Mouse (Mus musculus) spleen, postnatal 14 days (tissue): ENCODE data around the gene Klhl10.

Source experiments
- DNase-seq, 2 experiments: peaks; one replicate each; pipeline ENCODE4 v3.0.0; 2021 to 2022; ENCODE audit warnings: low spot score in 2 of 2

Gene Klhl10

DNA sequence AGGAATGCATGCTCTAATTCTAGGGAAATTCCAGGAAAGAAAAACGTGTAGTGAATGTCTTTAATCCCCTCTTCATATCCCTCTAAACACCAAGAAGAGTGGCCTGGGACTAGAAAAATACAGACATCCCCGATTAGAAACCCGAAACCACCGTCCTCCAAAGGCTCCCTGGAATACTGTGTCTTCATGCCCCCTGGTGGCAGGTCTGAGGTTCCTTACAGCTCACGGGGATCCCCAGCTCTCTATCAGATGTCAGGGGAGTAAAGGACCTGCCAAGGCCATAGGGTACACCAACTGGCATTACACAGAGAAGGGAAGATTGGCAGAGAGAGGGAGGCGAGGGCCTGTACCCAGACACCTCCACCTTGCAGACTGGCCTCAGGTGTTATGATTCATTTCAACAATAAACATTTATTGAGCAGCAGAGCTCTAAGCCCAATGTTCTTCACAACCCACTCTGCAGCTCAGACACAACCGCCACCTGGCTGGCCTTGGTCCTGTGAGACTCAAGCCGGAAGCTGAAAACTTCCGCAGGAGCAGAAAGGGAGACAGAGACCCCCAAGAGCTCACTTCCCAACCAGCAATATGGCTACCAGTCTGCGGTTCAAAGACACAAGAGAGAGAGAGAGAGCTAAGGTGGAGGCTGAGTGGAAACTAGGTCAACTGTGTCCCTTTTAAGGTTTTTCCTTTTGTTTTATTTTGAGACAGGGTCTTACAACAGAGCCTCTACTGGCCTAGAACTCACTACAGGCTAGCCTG, 33.5 kb upstream of the Klhl10 start:
- peak in 1 of 2 experiments; percentile 41 for DNase-seq

DNA sequence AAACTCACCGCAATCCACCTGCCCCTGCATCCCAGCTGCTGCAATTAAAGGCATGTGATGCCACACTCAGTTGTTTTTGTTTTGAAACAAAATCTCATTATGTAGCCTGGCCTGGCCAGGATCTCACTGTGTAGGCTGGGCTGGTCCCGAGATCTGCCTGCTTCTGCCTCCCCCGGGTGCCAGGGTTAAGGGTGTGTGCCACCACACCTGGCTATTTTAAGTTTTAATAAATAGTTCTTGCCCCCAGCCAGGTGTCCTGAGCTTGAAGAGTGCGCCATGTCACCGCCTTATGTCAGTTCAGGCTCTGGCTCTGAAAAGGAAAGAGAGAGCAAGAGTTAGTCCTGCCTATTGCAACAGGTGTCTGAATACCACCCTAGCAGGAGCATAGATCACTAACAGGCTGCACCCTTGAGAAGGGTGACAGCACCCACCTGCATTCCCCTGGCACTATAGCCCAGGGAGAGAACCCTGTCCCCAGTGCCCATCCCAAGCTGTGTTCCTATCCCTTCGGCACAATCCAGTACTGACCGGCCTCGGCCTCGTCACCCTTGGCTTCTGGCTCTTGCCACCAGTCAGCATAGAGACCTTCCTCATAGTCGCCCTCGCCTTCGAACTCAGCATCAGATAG, 32.8 kb upstream of the Klhl10 start:
- DNase-seq, result no peak

DNA sequence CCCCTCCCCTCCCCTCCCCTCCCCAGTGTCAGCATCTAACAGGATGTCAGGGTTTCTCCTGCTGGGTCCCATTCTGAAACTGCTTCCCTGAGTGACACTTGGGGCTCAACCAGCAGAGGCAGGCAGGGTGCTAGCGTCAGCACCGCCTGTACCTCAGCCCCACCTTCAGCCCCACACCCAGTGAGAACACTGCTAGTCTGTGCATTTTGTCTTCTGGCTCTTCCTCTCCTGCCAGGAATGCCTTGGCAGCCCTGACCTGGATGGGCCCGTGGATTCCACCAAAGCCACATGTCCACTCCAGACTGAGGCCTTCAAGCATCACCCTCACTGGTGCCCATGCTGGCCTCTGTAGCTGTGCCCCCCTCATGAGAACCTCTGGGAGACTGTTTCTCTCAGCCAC, 32.0 kb upstream of the Klhl10 start:
- DNase-seq, result no peak

- no peak for DNase-seq
Observed at GRCm38 (mm10) chr11:100411736-100412135, 30.0 kb upstream of the Klhl10 start.

- no peak for DNase-seq
Observed at GRCm38 (mm10) chr11:100413541-100413940, 28.2 kb upstream of the Klhl10 start.

DNA sequence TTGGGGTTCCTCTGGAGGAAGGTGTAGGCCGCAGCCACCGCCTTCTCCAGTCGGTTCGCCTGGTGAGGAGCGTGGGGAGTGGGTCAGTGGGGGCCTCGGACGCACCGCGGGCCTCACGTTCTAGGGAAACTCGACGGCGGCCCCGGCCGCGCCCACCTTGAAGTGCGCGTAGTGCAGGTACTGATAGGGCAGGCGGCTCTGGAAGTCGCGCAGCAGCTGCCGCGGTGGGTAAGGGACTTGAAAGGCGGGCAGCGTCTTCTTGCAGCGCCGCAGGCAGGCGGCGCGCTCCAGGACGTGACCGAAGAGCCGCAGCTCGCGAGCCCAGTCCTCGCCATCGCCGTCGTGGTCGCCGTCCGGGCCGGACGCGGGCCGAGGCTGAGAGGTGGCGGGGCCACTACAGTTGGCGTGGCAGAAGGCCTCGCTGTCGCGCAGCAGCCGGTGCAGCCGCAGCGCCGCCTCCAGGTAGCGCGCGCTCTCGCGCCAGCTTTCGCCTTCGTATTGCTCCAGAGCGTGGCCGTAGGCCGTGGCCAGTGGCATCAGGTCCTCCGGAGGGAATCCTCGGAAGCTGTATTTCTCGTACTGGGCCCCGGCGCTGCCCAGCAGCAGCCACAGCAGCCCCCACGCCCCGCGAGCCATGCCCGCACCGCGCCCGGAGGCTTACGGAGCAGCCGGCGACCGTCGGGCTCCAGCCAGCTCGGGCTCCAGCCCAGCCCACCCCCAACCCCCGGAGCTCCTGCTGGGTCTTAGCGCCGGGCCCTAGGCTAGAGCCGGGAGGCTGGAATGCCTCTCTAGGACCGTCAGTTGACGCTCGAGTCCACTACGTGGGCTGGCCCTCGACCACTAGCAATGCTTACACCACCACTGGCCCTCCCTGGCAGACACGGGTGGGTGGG, 27.4 kb upstream of the Klhl10 start, which contains the start of gene P3h4:
Gene P3h4, minus strand, starts transcription at position 816 of the 893 bp plus-strand sequence.
- DNase-seq, result peak in 1 of 2 experiments; percentile 31

- no peak for DNase-seq
Observed at GRCm38 (mm10) chr11:100414914-100415822, 26.5 kb upstream of the Klhl10 start, which contains the start of gene Fkbp10. TSS of gene Fkbp10 (plus strand) at chr11:100415697.

- no peak for DNase-seq
Observed at GRCm38 (mm10) chr11:100421537-100421936, 20.2 kb upstream of the Klhl10 start.

- no peak for DNase-seq
Observed at GRCm38 (mm10) chr11:100423836-100424235, 17.9 kb upstream of the Klhl10 start.

- peak; percentile 35 to 57 for DNase-seq
Observed at GRCm38 (mm10) chr11:100425851-100426250, 15.9 kb upstream of the Klhl10 start.

DNA sequence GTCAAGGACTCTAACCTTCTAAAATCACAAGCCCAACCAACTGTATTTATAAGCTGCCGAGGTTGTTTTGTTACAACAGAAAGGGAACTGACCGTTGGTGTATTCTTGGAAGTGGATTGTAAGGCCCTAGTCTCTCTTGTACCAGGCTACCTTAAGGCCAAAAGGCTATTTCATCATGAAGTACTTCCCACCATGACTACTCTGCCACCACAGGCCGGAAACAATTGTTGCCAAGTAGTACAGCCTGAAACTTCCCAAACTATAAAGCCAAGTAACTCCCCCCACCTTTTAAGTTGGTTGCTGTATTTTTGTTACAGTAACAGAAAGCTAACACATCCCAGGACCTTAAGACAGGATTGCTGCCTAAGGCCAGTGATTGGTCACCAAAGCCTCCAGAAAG, 14.9 kb upstream of the Klhl10 start:
- DNase-seq, result no peak

GRCm38 (mm10) chr11:100428612-100429199, 13.0 kb upstream of the Klhl10 start:
- DNase-seq, result no peak

GRCm38 (mm10) chr11:100430052-100430451, 11.7 kb upstream of the Klhl10 start:
- DNase-seq, result no peak

GRCm38 (mm10) chr11:100432002-100432401, 9.7 kb upstream of the Klhl10 start:
- DNase-seq, result no peak

DNA sequence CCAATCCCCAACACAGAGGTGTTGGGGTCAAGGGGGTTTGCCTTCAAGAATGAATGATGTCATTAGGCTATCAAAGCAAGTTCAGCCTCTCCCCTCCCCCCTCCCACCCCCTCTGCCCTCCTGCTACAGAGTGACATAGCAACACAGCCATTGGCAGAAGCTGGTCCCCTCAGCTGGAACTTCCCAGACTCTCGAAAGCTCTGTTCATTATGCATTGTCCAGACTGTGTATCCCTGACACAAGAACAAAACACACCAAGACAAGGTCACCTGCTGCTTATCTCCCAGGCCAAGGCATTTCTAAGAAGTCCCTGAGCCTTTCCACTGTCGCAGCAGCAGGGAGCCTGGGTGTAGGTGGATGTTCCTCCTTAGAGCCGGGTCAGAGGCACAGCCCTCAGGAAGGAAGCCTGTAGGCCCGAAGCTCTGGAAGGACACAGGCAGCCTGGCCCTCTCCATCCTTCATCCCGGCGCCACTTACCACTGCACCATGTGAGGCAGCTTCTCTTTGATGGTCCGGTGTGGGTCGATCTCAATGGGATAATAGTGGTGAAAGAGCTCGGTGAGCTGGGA, 6.0 kb upstream of the Klhl10 start:
- no peak for DNase-seq

DNA sequence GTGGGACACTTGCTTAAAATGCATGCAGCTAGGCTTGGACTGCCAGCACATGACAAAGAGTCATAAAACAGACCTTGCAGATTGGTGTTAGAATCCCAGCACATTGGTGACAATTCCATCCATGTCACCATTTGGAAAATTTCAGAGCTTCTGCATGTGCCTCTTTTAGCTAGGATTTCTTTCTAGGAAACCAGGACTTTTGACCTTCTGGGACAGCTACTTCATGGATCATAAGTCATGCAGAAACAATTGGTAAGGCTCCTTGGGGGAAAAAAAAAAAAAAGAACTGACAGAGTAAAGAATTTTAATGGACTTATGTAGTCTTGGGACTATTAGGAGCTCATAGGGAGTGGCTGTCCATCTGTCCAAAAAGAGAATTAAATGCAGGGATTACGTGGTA, 3.8 kb upstream of the Klhl10 start:
- no peak for DNase-seq

DNA sequence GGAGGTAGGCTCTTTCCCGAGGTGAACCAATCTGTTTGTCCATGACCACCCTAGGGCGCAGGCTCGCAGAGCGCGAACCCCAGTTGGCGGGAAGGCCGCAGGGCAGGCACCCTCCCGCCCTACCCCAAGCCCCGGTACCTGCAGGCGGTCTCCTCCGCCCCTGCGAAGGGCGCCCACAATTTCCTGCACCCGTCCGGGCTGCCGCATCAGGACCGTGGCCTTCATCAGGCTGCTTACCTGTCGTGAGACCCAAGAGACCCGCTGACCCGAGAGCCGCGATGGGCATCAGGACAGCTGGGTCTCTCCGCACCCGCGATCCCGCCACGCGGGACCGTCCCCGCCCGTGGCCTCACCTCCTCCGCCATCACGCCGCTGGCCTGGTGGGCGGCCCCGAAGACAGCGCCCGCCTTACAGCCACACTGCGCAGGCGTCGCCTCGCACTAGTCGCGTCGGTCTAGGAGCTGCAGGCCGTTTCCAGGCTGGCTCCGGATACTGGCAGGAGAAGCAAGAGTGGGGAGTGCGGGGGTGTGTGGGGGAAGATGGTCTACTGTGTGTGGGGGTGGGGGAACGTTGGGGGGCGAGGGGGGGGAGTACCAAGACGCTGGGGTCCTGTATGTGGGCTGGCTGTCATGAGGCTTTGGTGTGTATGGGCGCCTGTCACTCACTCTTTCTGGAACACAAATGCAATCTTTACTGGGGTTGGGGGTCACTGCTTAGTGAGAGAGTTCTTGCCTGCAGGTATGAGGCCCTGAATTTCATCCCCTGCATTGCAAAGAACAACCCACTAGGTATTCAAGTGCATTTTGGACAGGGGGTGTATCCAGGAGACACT, 810 bp upstream of the Klhl10 start:
- peak; percentile 63 to 75 for DNase-seq

DNA sequence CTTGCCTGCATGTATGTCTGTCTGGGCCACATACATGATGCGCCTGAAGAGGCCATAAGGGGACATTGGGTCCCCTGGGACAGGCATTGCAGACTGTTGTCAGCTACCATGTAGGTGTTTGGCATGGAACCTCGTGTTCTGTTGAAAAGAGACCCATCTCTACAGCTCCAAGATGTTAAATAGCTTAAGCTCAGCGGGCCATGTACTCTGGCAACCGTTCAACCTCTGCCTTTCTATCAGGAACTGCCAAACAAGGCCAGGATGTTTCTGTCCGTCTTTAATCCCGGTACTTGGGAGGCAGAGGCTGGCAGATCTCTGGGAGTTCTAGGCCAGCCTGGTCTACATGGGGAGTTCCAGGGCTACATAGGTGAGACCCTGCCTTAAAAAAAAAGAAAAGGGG, 908 bp downstream of the Klhl10 start:
- DNase-seq, result no peak

DNA sequence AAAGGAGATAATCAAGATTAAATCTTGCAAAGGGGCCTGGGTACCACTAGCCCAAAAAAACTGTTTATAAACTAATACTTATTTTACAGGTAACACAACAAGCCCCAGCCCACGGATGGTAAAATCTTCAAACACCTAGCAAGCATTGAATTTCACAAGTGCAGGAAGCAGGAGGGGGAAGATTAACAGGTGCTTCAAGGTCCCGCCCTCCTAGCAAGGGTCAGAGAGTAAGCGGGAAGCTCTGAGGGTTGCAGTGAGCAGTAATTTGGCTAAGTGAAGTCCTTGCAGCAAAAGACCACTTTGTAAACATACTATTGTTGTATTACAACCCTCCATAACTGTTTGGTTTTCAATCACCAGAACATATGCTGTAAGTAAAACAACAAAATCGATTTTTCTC, 15.5 kb downstream of the Klhl10 start:
- DNase-seq, result no peak

- no peak for DNase-seq
Observed at GRCm38 (mm10) chr11:100457711-100458110, 16.0 kb downstream of the Klhl10 start.
